22 mouse cellular contexts compared by ENCODE assay signal in the genomic region with DNA sequence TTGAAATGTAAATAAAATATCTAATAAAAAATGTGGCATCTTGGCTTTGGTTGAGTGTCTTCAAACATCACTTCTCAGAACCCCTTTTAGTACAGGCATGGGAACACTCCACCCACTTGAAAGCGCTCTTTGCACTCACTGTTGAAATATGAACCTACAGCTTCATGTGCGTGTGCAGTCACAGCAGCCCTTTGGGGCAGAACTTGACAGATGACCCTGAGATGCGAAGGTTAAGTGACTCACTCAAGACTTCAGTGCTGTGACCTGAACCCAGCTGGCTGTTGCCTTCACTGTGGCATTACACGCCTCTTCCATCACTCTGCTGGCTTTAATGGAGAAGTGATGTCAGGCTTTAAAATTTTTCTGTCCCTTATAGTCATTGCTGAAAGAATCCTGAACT. TPM values are rescaled to one million over a fixed set of nuclear protein-coding genes. Genes with fewer than 3 reads are reported as not detected.
DNase-seq lines count a peak whose midpoint lies in the region; ATAC-seq and TF ChIP-seq lines count a peak whose summit lies in the region.
"Had no signal": no experiment of that assay in that cellular context is flagged by ENCODE, and none has a peak within 500 bp of the region (broad histone marks: within the 10 kb centered on the region; RNA-seq: fewer than 3 reads in every experiment).

No protein-coding gene starts in this region.

- TF ChIP-seq CTCF in lung, postnatal 0 days (IDR thresholded peaks at IDR 0.05), result no peak

- no peak overlapping the region for H3K9ac ChIP-seq in hindbrain, embryonic 11.5 days (ENCODE audit: low read depth, low read length)
- H3K9ac ChIP-seq in hindbrain, embryonic 12.5 days, result no peak overlapping the region
- H3K9ac ChIP-seq in lung, postnatal 0 days (replicated peaks; ENCODE audit: low read depth), result no peak overlapping the region
- H3K9ac ChIP-seq: embryonic facial prominence, embryonic 13.5 days; liver, embryonic 14.5 days had no signal

- ATAC-seq in hindbrain, embryonic 11.5 days (ENCODE audit: low FRiP score), result peak; percentile 33; the same call in 1 of the 2 replicates
- ATAC-seq in hindbrain, embryonic 12.5 days (ENCODE audit: low FRiP score), result no peak
- peak; percentile 97 for ATAC-seq in lung, postnatal 0 days
- ATAC-seq in monocyte, adult 5-6 weeks (replicated peaks; ENCODE audit: insufficient number of reproducible peaks, low FRiP score, low TSS enrichment, poor library complexity, severe bottlenecking), result no peak
- ATAC-seq: hindbrain, postnatal 0 days had no signal

- H3K9me3 ChIP-seq in hindbrain, embryonic 11.5 days (ENCODE audit: control insufficient read depth, low read length), result no peaks in the 10 kb centered on the region
- no peaks in the 10 kb centered on the region for H3K9me3 ChIP-seq in hindbrain, embryonic 12.5 days (replicated peaks)
- H3K9me3 ChIP-seq in lung, postnatal 0 days (ENCODE audit: low read length), result no peaks in the 10 kb centered on the region
- H3K9me3 ChIP-seq: limb, embryonic 10.5 days had no signal

- WGBS in hindbrain, embryonic 11.5 days, result 55% methylated on average over 4 of the region's 4 CpGs
- 49% methylated on average over 4 of the region's 4 CpGs for whole genome bisulfite sequencing in hindbrain, embryonic 12.5 days
- 8% methylated on average over 4 of the region's 4 CpGs for WGBS in lung, postnatal 0 days

- H3K36me3 ChIP-seq in hindbrain, embryonic 11.5 days (ENCODE audit: control insufficient read depth, insufficient read depth, low read length), result no peaks in the 10 kb centered on the region
- H3K36me3 ChIP-seq in hindbrain, embryonic 12.5 days, result peaks cover 19% of the 10 kb centered on the region
- no peaks in the 10 kb centered on the region for H3K36me3 ChIP-seq in lung, postnatal 0 days (ENCODE audit: insufficient read depth, low read length)

- no peak overlapping the region for H3K27ac ChIP-seq in hindbrain, embryonic 11.5 days (ENCODE audit: low read depth, low read length)
- no peak overlapping the region for H3K27ac ChIP-seq in hindbrain, embryonic 12.5 days
- no peak overlapping the region for H3K27ac ChIP-seq in lung, postnatal 0 days (ENCODE audit: low read length)
- H3K27ac ChIP-seq: embryonic facial prominence, embryonic 13.5 days; hindbrain, postnatal 0 days; limb, embryonic 10.5 days; liver, embryonic 14.5 days had no signal

- H3K4me3 ChIP-seq in hindbrain, embryonic 11.5 days (ENCODE audit: low read depth, low read length), result no peak overlapping the region
- H3K4me3 ChIP-seq in hindbrain, embryonic 12.5 days, result no peak overlapping the region
- H3K4me3 ChIP-seq in lung, postnatal 0 days (ENCODE audit: low read depth, low read length), result no peak overlapping the region
- H3K4me3 ChIP-seq: embryonic facial prominence, embryonic 13.5 days; limb, embryonic 10.5 days had no signal

- no peak overlapping the region for H3K4me2 ChIP-seq in hindbrain, embryonic 11.5 days (replicated peaks; ENCODE audit: low read depth, low read length)
- no peak overlapping the region for H3K4me2 ChIP-seq in hindbrain, embryonic 12.5 days (replicated peaks)
- no peak overlapping the region for H3K4me2 ChIP-seq in lung, postnatal 0 days (replicated peaks; ENCODE audit: low read depth, low read length)
- H3K4me2 ChIP-seq: embryonic facial prominence, embryonic 13.5 days had no signal

- TF ChIP-seq EP300 in lung, postnatal 0 days (IDR thresholded peaks at IDR 0.05), result peak; percentile 65

- no peak for DNase-seq in hindbrain, embryonic 11.5 days (ENCODE audit: low spot score)
- DNase-seq in 3T3-L1 (ENCODE audit: low read depth, low spot score) (peak; percentile 64), MN1 (ENCODE audit: low spot score) (no peak)
- DNase-seq in adrenal gland, postnatal 25 days, result peak; percentile 15
- DNase-seq in lung, postnatal 0 days (ENCODE audit: low spot score), result peak; percentile 85
- DNase-seq in layer of hippocampus, postnatal 14 days (ENCODE audit: low spot score in 2 of 2), result no peak
- DNase-seq: cerebellum, adult 8-10 months; heart, adult 11 months; kidney, adult 8-10 months; spleen, adult 18-20 months had no signal

- H3K27me3 ChIP-seq in hindbrain, embryonic 11.5 days (ENCODE audit: control insufficient read depth, insufficient read depth, low read length), result no peaks in the 10 kb centered on the region
- H3K27me3 ChIP-seq in hindbrain, embryonic 12.5 days, result no peaks in the 10 kb centered on the region
- H3K27me3 ChIP-seq in lung, postnatal 0 days (replicated peaks; ENCODE audit: insufficient read depth, low read length), result no peaks in the 10 kb centered on the region
- H3K27me3 ChIP-seq: embryonic facial prominence, embryonic 13.5 days had no signal

- H3K4me1 ChIP-seq in hindbrain, embryonic 11.5 days (replicated peaks; ENCODE audit: control insufficient read depth, insufficient read depth, low read length), result no peaks in the 10 kb centered on the region
- no peaks in the 10 kb centered on the region for H3K4me1 ChIP-seq in hindbrain, embryonic 12.5 days
- no peaks in the 10 kb centered on the region for H3K4me1 ChIP-seq in lung, postnatal 0 days (ENCODE audit: insufficient read depth, low read depth, low read length)
- H3K4me1 ChIP-seq: embryonic facial prominence, embryonic 13.5 days; limb, embryonic 10.5 days had no signal

RNA-seq across cellular contexts. Expression of a gene that starts 53.3 kb away (rescaled TPM):
- polyA plus RNA-seq in hindbrain, embryonic 11.5 days (2014; fragmentation: Nextera tagmentation; extraction: Ambion mirVana), result not detected in 2 replicates
- not detected in 2 replicates for polyA plus RNA-seq in hindbrain, embryonic 12.5 days (2016; fragmentation: Nextera tagmentation; extraction: Ambion mirVana)
- total RNA-seq in adrenal gland, postnatal 25 days (2021), result not detected in 2 replicates
- polyA plus RNA-seq in lung, postnatal 0 days (2015; fragmentation: Nextera tagmentation; extraction: Ambion mirVana), result not detected in 2 replicates
- total RNA-seq in layer of hippocampus, postnatal 14 days (2021), result not detected
- 0.85 TPM in 1 of 3 replicates, not detected in the others for total RNA-seq in monocyte, adult 5-6 weeks (2017)
- total RNA-seq: ES-E14; hindbrain, postnatal 0 days had no signal
- polyA plus RNA-seq: C2C12; embryonic facial prominence, embryonic 13.5 days; forebrain, embryonic 11.5 days; heart, embryonic 16.5 days; hindbrain, postnatal 0 days; limb, embryonic 10.5 days; liver, embryonic 14.5 days; neural tube, embryonic 11.5 days; testis, adult 2 months had no signal

RNA-seq across cellular contexts. Expression of a gene that starts 59.7 kb away (rescaled TPM):
- polyA plus RNA-seq in hindbrain, embryonic 11.5 days (2014; fragmentation: Nextera tagmentation; extraction: Ambion mirVana), result 10.2 and 11.3 TPM in 2 replicates
- 11.0 and 11.8 TPM in 2 replicates for polyA plus RNA-seq in hindbrain, embryonic 12.5 days (2016; fragmentation: Nextera tagmentation; extraction: Ambion mirVana)
- total RNA-seq in adrenal gland, postnatal 25 days (2021), result 6.9 and 8.5 TPM in 2 replicates
- 2.5 and 2.7 TPM in 2 replicates for polyA plus RNA-seq in lung, postnatal 0 days (2015; fragmentation: Nextera tagmentation; extraction: Ambion mirVana)
- 1 to 10 TPM; 6.2 to 8.8 TPM for total RNA-seq in layer of hippocampus, postnatal 14 days (2021)
- total RNA-seq in monocyte, adult 5-6 weeks (2017), result 4.9 to 9.1 TPM (median 8.5 TPM) in 3 replicates

Comparison
In these comparisons a context has a peak if more than half of its experiments do, and no peak if none do; other contexts are left out.
1. ATAC-seq: peak in hindbrain, embryonic 11.5 days (single experiment) and lung, postnatal 0 days (single experiment); none in hindbrain, embryonic 12.5 days (single experiment) and monocyte, adult 5-6 weeks (single experiment).
2. DNase-seq: peak in 3T3-L1 (single experiment), adrenal gland, postnatal 25 days (single experiment) and lung, postnatal 0 days (single experiment); none in hindbrain, embryonic 11.5 days (single experiment), MN1 (single experiment) and layer of hippocampus, postnatal 14 days (0 of 2).